Mouse (Mus musculus) layer of hippocampus, adult 6 months (tissue): Measurements from ENCODE around the gene Ube2ql1. TPM values are rescaled to one million over a fixed set of nuclear protein-coding genes. Genes with fewer than 3 reads are reported as not detected.

ENCODE experiments used
- long read RNA-seq, 2 experiments: library from polyadenylated mRNA; unstranded; transcript quantifications; one replicate each; pipeline ENCODE4 v2.0.0; 2019 to 2020
- polyA plus RNA-seq: library from polyadenylated mRNA; unstranded; fragments of <200 nt; fragmentation: Nextera tagmentation; gene quantifications from 2 replicates; pipeline ENCODE4 v1.2.3, GENCODE M21; 2021

Ube2ql1 gene
- 38.7 and 43.4 TPM in 2 replicates for polyA plus RNA-seq
- long read RNA-seq, experiment 1, transcript Ube2ql1-201 (2 exons, 2,674 nt), result major isoform, 57 of 87 reads
- long read RNA-seq, experiment 1, partial matches to known transcripts, result 30 of 87 reads
- long read RNA-seq, experiment 1, other reads (novel, unspliced or antisense), result 0 of 87 reads
- long read RNA-seq, experiment 2, transcript Ube2ql1-201 (2 exons, 2,674 nt), result major isoform, 208 of 226 reads
- long read RNA-seq, experiment 2, partial matches to known transcripts, result 0 of 226 reads
- long read RNA-seq, experiment 2, other reads (novel, unspliced or antisense), result 18 of 226 reads

DNA sequence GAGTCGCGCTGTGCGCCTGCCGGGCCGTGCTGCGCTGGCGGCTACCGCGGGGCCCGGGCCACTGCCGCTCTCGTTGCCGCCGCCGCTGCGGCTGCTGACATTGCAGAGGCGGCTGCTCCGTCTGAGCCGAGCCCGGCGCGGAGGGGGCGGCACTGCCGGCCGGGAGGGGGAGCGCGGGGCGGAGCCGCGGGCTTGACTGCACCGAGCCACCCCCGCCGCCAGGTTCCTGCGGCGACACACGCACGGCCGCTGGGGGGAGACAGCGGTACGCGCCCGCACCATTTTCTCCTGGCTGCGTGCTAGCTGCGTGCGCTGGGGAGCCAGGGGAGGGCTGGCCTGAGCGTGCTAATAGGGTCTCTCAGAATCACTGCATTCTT, at the start of gene Ube2ql1:
Ube2ql1 (minus strand) TSS at position 131 of the 377 bp plus-strand sequence.

Other genes starting within 250 kb of the Ube2ql1 start
- 63.1 and 63.6 TPM in 2 replicates for gene Nsun2, start 206.1 kb downstream of the Ube2ql1 start, polyA plus RNA-seq
- gene Tent4a, start 205.3 kb downstream of the Ube2ql1 start, polyA plus RNA-seq, result 3.4 and 4.2 TPM in 2 replicates
- 12.6 and 15.6 TPM in 2 replicates for gene Srd5a1, start 128.4 kb downstream of the Ube2ql1 start, polyA plus RNA-seq
- 134 TPM in 2 replicates for gene Med10, start 62.5 kb upstream of the Ube2ql1 start, polyA plus RNA-seq